Mouse (Mus musculus) MEL (cell line): ENCODE measurements around the gene Sort1. TPM values are rescaled to one million over a fixed set of nuclear protein-coding genes. Genes with fewer than 3 reads are reported as not detected.

Source experiments
- DNase-seq: peaks from one replicate; pipeline ENCODE4 v3.0.0; 2011; ENCODE audit warnings: low read depth, low spot score
- H3K27ac ChIP-seq: 2 replicates; pipeline ENCODE4 v1.5.1; 2012; ENCODE audit warnings: low read depth, mild to moderate bottlenecking, control low read depth, low read length, moderate library complexity; ENCODE audit not compliant: control insufficient read depth
- H3K27me3 ChIP-seq, 2 experiments: fragments of 150-350 bp in 1 of 2; sonication (generic) in 1 of 2; 2 replicates each; pipeline ENCODE4 v1.6.1; 2012; ENCODE audit warnings: low read length in 2 of 2, mild to moderate bottlenecking in 2 of 2, improper control_type of control experiment in 1 of 2, moderate library complexity in 1 of 2; ENCODE audit not compliant: insufficient read depth in 2 of 2, control insufficient read depth in 1 of 2
- H3K36me3 ChIP-seq, 2 experiments: 2 replicates each; pipeline ENCODE4 v1.6.1; 2012 to 2014; ENCODE audit warnings: low read length in 2 of 2, improper control_type of control experiment in 1 of 2, inconsistent platforms in 1 of 2, mild to moderate bottlenecking in 1 of 2; ENCODE audit not compliant: insufficient read depth in 2 of 2, control insufficient read depth in 1 of 2
- H3K4me1 ChIP-seq, 2 experiments: fragments of 150-350 bp in 1 of 2; sonication (generic) in 1 of 2; 2 replicates each; pipeline ENCODE4 v1.6.1; 2012; ENCODE audit warnings: low read length in 2 of 2, improper control_type of control experiment in 1 of 2, mild to moderate bottlenecking in 1 of 2; ENCODE audit not compliant: insufficient read depth in 2 of 2, control insufficient read depth in 1 of 2
- H3K4me3 ChIP-seq, 2 experiments: fragments of 150-350 bp in 1 of 2; sonication (generic) in 1 of 2; 2 replicates each; pipeline ENCODE4 v1.5.1; 2012; ENCODE audit warnings: low read depth in 2 of 2, low read length in 2 of 2, mild to moderate bottlenecking in 2 of 2, moderate library complexity in 2 of 2, control low read depth in 1 of 2, improper control_type of control experiment in 1 of 2; ENCODE audit not compliant: control insufficient read depth in 1 of 2, insufficient read depth in 1 of 2
- H3K79me2 ChIP-seq: 2 replicates; pipeline ENCODE4 v1.6.1; 2012; ENCODE audit warnings: mild to moderate bottlenecking, low read length, moderate library complexity; ENCODE audit not compliant: control insufficient read depth, poor library complexity, insufficient read depth
- H3K9ac ChIP-seq: 2 replicates; pipeline ENCODE4 v1.6.1; 2012; ENCODE audit warnings: low read depth, mild to moderate bottlenecking, control low read depth, low read length, moderate library complexity; ENCODE audit not compliant: control insufficient read depth, poor library complexity, severe bottlenecking
- H3K9me3 ChIP-seq: fragments of 150-350 bp; sonication (generic); replicated peaks from 2 replicates; pipeline ENCODE4 v1.6.1; 2012; ENCODE audit warnings: mild to moderate bottlenecking, low read length, improper control_type of control experiment, moderate library complexity; ENCODE audit not compliant: insufficient read depth
- BHLHE40 ChIP-seq: IDR thresholded peaks from 2 replicates; pipeline ENCODE4 v1.6.1; 2012; ENCODE audit warnings: low read depth, mild to moderate bottlenecking, inconsistent platforms, low read length, improper control_type of control experiment, borderline replicate concordance
- CHD1 ChIP-seq: IDR thresholded peaks from 2 replicates; pipeline ENCODE4 v1.6.1; 2012; ENCODE audit warnings: low read depth, mild to moderate bottlenecking, inconsistent platforms, low read length, improper control_type of control experiment
- ELF1 ChIP-seq: IDR thresholded peaks from 2 replicates; pipeline ENCODE4 v1.6.1; 2014; ENCODE audit warnings: low read depth, mild to moderate bottlenecking, inconsistent platforms, low read length, improper control_type of control experiment, moderate library complexity
- EP300 ChIP-seq, 2 experiments: IDR thresholded peaks; 2 replicates each; pipeline ENCODE4 v1.6.1; 2011; ENCODE audit warnings: improper control_type of control experiment in 2 of 2, low read length in 2 of 2, low read depth in 1 of 2, mild to moderate bottlenecking in 1 of 2
- ETS1 ChIP-seq: IDR thresholded peaks from 2 replicates; pipeline ENCODE4 v1.6.1; 2012; ENCODE audit warnings: low read depth, mild to moderate bottlenecking, inconsistent platforms, low read length, improper control_type of control experiment, moderate library complexity
- GABPA ChIP-seq: IDR thresholded peaks from 2 replicates; pipeline ENCODE4 v1.6.1; 2012; ENCODE audit warnings: low read depth, mild to moderate bottlenecking, inconsistent platforms, low read length, improper control_type of control experiment, moderate library complexity
- JUND ChIP-seq: IDR thresholded peaks from 2 replicates; pipeline ENCODE4 v1.6.1; 2011; ENCODE audit warnings: low read depth, mild to moderate bottlenecking, improper control_type of control experiment, low read length
- KAT2A ChIP-seq: conservative IDR thresholded peaks from 2 replicates; pipeline ENCODE4 v1.6.1; 2012; ENCODE audit warnings: low read depth, low read length, improper control_type of control experiment, inconsistent platforms
- MAX ChIP-seq: IDR thresholded peaks from 2 replicates; pipeline ENCODE4 v1.6.1; 2011; ENCODE audit warnings: low read length, improper control_type of control experiment
- MXI1 ChIP-seq: IDR thresholded peaks from 2 replicates; pipeline ENCODE4 v1.6.1; 2011; ENCODE audit warnings: mild to moderate bottlenecking, low read depth, low read length, improper control_type of control experiment
- MYB ChIP-seq: IDR thresholded peaks from 2 replicates; pipeline ENCODE4 v1.6.1; 2011; ENCODE audit warnings: mild to moderate bottlenecking, low read depth, low read length, improper control_type of control experiment
- MYC ChIP-seq: IDR thresholded peaks from 2 replicates; pipeline ENCODE4 v1.6.1; 2011; ENCODE audit warnings: low read depth, mild to moderate bottlenecking, low read length, improper control_type of control experiment, moderate library complexity
- POLR2AphosphoS2 ChIP-seq: IDR thresholded peaks from 2 replicates; pipeline ENCODE4 v1.6.1; 2011; ENCODE audit warnings: low read length, improper control_type of control experiment
- RAD21 ChIP-seq: IDR thresholded peaks from 2 replicates; pipeline ENCODE4 v1.6.1; 2011; ENCODE audit warnings: mild to moderate bottlenecking, low read depth, low read length, improper control_type of control experiment
- RCOR1 ChIP-seq: IDR thresholded peaks from 2 replicates; pipeline ENCODE4 v1.6.1; 2012; ENCODE audit warnings: low read depth, mild to moderate bottlenecking, inconsistent platforms, low read length, improper control_type of control experiment
- SIN3A ChIP-seq: IDR thresholded peaks from 2 replicates; pipeline ENCODE4 v1.6.1; 2012; ENCODE audit warnings: low read length, improper control_type of control experiment, inconsistent platforms
- SMC3 ChIP-seq: IDR thresholded peaks from 2 replicates; pipeline ENCODE4 v1.6.1; 2011; ENCODE audit warnings: low read depth, low read length, improper control_type of control experiment
- TBP ChIP-seq: IDR thresholded peaks from 2 replicates; pipeline ENCODE4 v1.8.0; 2011; ENCODE audit warnings: low read depth, low read length, improper control_type of control experiment
- TCF12 ChIP-seq: IDR thresholded peaks from 2 replicates; pipeline ENCODE4 v1.6.1; 2014; ENCODE audit warnings: low read depth, mild to moderate bottlenecking, inconsistent platforms, low read length, improper control_type of control experiment, moderate library complexity
- UBTF ChIP-seq: IDR thresholded peaks from 2 replicates; pipeline ENCODE4 v1.6.1; 2012; ENCODE audit warnings: low read depth, mild to moderate bottlenecking, inconsistent platforms, low read length, improper control_type of control experiment, moderate library complexity, borderline replicate concordance; ENCODE audit not compliant: insufficient read depth
- USF1 ChIP-seq: IDR thresholded peaks from 2 replicates; pipeline ENCODE4 v1.6.1; 2014; ENCODE audit warnings: low read depth, mild to moderate bottlenecking, inconsistent platforms, low read length, improper control_type of control experiment, moderate library complexity
- USF2 ChIP-seq, 2 experiments: IDR thresholded peaks; 2 replicates each; pipeline ENCODE4 v1.6.1; 2011 to 2012; ENCODE audit warnings: improper control_type of control experiment in 2 of 2, low read length in 2 of 2, borderline replicate concordance in 1 of 2, inconsistent platforms in 1 of 2, low read depth in 1 of 2, mild to moderate bottlenecking in 1 of 2; ENCODE audit not compliant: insufficient read depth in 1 of 2
- ZKSCAN1 ChIP-seq: IDR thresholded peaks from 2 replicates; pipeline ENCODE4 v1.6.1; 2012; ENCODE audit warnings: low read depth, mild to moderate bottlenecking, inconsistent platforms, low read length, improper control_type of control experiment, moderate library complexity
- polyA plus RNA-seq, 2 experiments: library from polyadenylated mRNA; stranded (reverse) in 1 of 2; unstranded in 1 of 2; fragments of >175 nt in 1 of 2; fragments of >200 nt in 1 of 2; gene quantifications; 2 replicates each; pipeline versions ENCODE4 v1.2.1 to v1.2.4; 2012; ENCODE audit warnings: low replicate concordance in 2 of 2, low read depth in 1 of 2; ENCODE audit not compliant: insufficient read length in 2 of 2, insufficient read depth in 1 of 2, missing spikeins in 1 of 2
- total RNA-seq: library from RNA; depleted of rRNA; stranded (reverse); fragments of 300-350 nt; gene quantifications from 2 replicates; pipeline ENCODE4 v1.2.3, GENCODE M21; 2012

Sort1 gene
- total and polyA plus RNA-seq, 3 experiments, result 10.2 to 28.3 (median 22.7) TPM

DNA sequence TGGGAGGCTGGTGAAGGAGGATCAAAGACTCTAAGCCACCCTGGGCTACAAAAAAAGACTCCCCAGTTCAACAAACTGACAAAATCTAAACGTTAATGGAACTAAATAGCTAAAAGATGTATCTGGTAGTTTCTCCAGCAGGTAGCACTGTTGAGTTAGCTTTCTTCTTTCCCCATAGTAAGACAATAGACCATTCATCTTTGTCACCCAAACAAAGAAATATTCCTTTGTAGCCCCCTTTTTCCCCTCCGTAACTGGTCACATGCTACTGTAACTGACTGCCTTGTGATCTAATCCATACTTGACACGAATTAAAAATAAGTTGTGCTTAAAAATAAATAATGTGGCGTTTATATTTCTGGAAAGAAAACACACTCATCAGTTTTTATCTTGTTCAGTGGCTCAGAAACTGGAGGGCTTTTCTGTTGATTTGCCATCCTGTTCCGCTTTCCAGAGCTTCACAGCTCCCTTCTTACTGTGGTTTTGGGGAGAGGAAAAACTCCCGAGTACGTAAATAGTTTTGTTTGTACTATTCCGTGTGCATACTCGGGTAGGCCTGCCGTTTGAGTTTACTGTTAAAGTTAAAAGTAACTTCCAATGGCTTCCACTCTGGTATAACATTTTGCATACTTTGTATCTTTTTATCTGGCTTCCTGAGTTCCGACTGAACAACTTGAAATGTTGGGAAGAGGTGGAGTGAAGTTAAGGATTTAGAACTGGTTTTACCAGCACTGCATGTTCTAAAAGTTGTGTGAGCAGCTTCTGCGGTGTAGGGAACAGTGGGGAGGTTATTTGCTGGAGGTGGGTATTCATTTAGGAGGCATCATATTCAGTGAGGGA is 1.3 kb upstream of the Sort1 start (continued):
- TF ChIP-seq ZKSCAN1 (no peak), GABPA (no peak), USF2 (IDR thresholded peaks at IDR 0.05; ENCODE audit: borderline replicate concordance in 1 of 2, insufficient read depth in 1 of 2, low read depth in 1 of 2, low read length in 2 of 2) (no peak), KAT2A (no peak), MXI1 (peak; percentile 70), RCOR1 (0 out of 2 replicates have a peak, but pooled peaks have one; percentile 33), TCF12 (0 out of 2 replicates have a peak, but pooled peaks have one; percentile 17), POLR2AphosphoS2 (no peak), ETS1 (0 out of 2 replicates have a peak, but pooled peaks have one; percentile 25), CHD1 (no peak), SIN3A (peak; percentile 79), USF1 (no peak), JUND (no peak), ELF1 (no peak), MAX (no peak; the same call in 1 of the 2 replicates), UBTF (no peak), MYB (no peak), RAD21 (peak; percentile 94)

DNA sequence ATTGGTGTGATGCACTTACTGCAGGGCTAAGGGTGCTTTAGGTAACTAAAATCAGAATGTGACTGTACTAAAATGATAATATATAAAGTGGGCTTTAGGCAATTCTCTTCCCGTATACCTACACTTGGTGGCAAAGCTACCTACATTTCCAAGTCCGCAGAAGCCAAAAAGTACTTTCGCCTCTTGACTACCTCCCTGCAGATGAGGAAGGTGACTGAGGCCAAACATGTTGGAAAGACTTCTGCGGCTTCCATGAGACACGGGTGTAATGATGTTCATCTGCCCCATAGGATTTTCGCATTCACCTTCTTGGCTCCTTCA is 681 bp upstream of the Sort1 start:
- no peaks in the 10 kb centered on the region for H3K9me3 ChIP-seq
- H3K27me3 ChIP-seq, result no peaks in the 10 kb centered on the region
- peaks cover 0 to 3% of the 10 kb centered on the region in 2 experiments; a peak in 2 of 4 replicates for H3K36me3 ChIP-seq
- TF ChIP-seq UBTF (no peak), TBP (no peak), SMC3 (no peak), CHD1 (peak; percentile 91; the same call in 1 of the 2 replicates), BHLHE40 (no peak), EP300 (IDR thresholded peaks at IDR 0.05; ENCODE audit: low read depth in 1 of 2, low read length in 2 of 2) (no peak), MYC (no peak)
- TF ChIP-seq, all 39 proteins: peak for 1
- Histone ChIP-seq H3K27ac (peak overlapping the region; percentile 81), H3K79me2 (peaks cover 1% of the 10 kb centered on the region; the same call in 1 of the 2 replicates), H3K4me3 (peak overlapping the region; percentile 75 to 82), H3K9ac (peak overlapping the region; percentile 74), H3K4me1 (peaks cover 0 to 4% of the 10 kb centered on the region in 2 experiments; a peak in 1 of 4 replicates)
- peak; percentile 62 for DNase-seq
